Mouse (Mus musculus) kidney, adult 2 months (tissue): Measurements from ENCODE around the gene Cda. TPM values are rescaled to one million over a fixed set of nuclear protein-coding genes. Genes with fewer than 3 reads are reported as not detected.
"Not testable (repeated sequence)": the region's sequence is repeated elsewhere in the genome, so short reads cannot be mapped to it uniquely, and the experiment has no call there.

ENCODE experiments used
- DNase-seq: peaks from one replicate; pipeline ENCODE4 v3.0.0; 2021
- H3K27ac ChIP-seq: fragments of 200-500 bp; 2 replicates; pipeline ENCODE4 v1.5.1; 2012; ENCODE audit warnings: low read depth, low read length, control low read depth, inconsistent platforms; ENCODE audit not compliant: insufficient read depth
- H3K27me3 ChIP-seq: fragments of 200-500 bp; replicated peaks from 2 replicates; pipeline ENCODE4 v1.6.1; 2012; ENCODE audit warnings: mild to moderate bottlenecking, moderate library complexity, low read length, inconsistent platforms; ENCODE audit not compliant: control insufficient read depth, insufficient read depth
- H3K36me3 ChIP-seq: fragments of 200-500 bp; 2 replicates; pipeline ENCODE4 v1.6.1; 2012; ENCODE audit warnings: mild to moderate bottlenecking, moderate library complexity, low read length, inconsistent platforms; ENCODE audit not compliant: control insufficient read depth, insufficient read depth
- H3K4me1 ChIP-seq: fragments of 200-500 bp; 2 replicates; pipeline ENCODE4 v1.6.1; 2011; ENCODE audit warnings: low read length; ENCODE audit not compliant: control insufficient read depth, insufficient read depth
- H3K4me3 ChIP-seq: fragments of 200-500 bp; 2 replicates; pipeline ENCODE4 v1.5.1; 2011; ENCODE audit warnings: mild to moderate bottlenecking, low read depth, low read length, control low read depth; ENCODE audit not compliant: insufficient read depth
- CTCF ChIP-seq: fragments of 200-500 bp; conservative IDR thresholded peaks from 2 replicates; pipeline ENCODE4 v1.5.1; 2011; ENCODE audit warnings: low read depth, mild to moderate bottlenecking, control low read depth, low read length, moderate library complexity, mixed read lengths; ENCODE audit not compliant: insufficient read depth, insufficient read length
- POLR2A ChIP-seq: fragments of 200-500 bp; IDR thresholded peaks from one replicate; pipeline ENCODE4 v1.6.1; 2011; ENCODE audit warnings: low read depth, low read length, control low read depth
- WGBS: fragments of 180-500 bp; shearing (Covaris S2); methylation state at CpG from one replicate; pipeline ENCODE4 v1.1.7; 2018; 5-methylcytosine and 5-hydroxymethylcytosine counted together
- polyA plus RNA-seq: library from polyadenylated mRNA; depleted of rRNA; stranded (reverse); fragments of >200 nt; gene quantifications from 2 replicates; pipeline ENCODE4 v1.2.3, GENCODE M21; 2012

Cda gene
- polyA plus RNA-seq, 1 experiment, result 454 TPM

- no peak overlapping the region for H3K4me3 ChIP-seq
- H3K36me3 ChIP-seq, result no peaks in the 10 kb centered on the region; the same call in 1 of the 2 replicates
- no peak for DNase-seq
- no peaks in the 10 kb centered on the region for H3K27me3 ChIP-seq
- TF ChIP-seq POLR2A, result no peak
- TF ChIP-seq CTCF, result no peak
- H3K4me1 ChIP-seq, result peaks cover 4% of the 10 kb centered on the region; the same call in 1 of the 2 replicates
- H3K27ac ChIP-seq, result no peak overlapping the region
- 80% methylated on average over 5 of the region's 5 CpGs for WGBS
Observed at GRCm38 (mm10) chr4:138336876-138337275, 30.9 kb downstream of the Cda start.

- Histone ChIP-seq H3K27ac (no peak overlapping the region), H3K36me3 (no peaks in the 10 kb centered on the region), H3K27me3 (no peaks in the 10 kb centered on the region), H3K4me3 (no peak overlapping the region), H3K4me1 (0 out of 2 replicates have a peak, but pooled peaks cover 2% of the 10 kb centered on the region)
- TF ChIP-seq CTCF (0 out of 2 replicates have a peak, but pooled peaks have one; percentile 10), POLR2A (no peak)
- WGBS, result 88% methylated on average over 6 of the region's 6 CpGs
- no peak for DNase-seq
Observed at GRCm38 (mm10) chr4:138335648-138336047, 32.1 kb downstream of the Cda start.

GRCm38 (mm10) chr4:138335036-138335435, 32.8 kb downstream of the Cda start:
- 87% methylated on average over 12 of the region's 12 CpGs for WGBS
- Histone ChIP-seq H3K4me3 (no peak overlapping the region), H3K4me1 (no peaks in the 10 kb centered on the region), H3K27me3 (no peaks in the 10 kb centered on the region), H3K36me3 (no peaks in the 10 kb centered on the region), H3K27ac (no peak overlapping the region)
- TF ChIP-seq CTCF (no peak), POLR2A (no peak)
- DNase-seq, result no peak

- DNase-seq, result no peak
- Histone ChIP-seq H3K27ac (no peak overlapping the region), H3K36me3 (no peaks in the 10 kb centered on the region), H3K4me3 (no peak overlapping the region), H3K4me1 (no peaks in the 10 kb centered on the region), H3K27me3 (no peaks in the 10 kb centered on the region)
- no peak for TF ChIP-seq CTCF
- TF ChIP-seq POLR2A, result no peak
- 87% methylated on average over 4 of the region's 4 CpGs for WGBS
Observed at GRCm38 (mm10) chr4:138333135-138333534, 34.7 kb downstream of the Cda start.

GRCm38 (mm10) chr4:138331647-138332046, 36.1 kb downstream of the Cda start:
- Histone ChIP-seq H3K27me3 (no peaks in the 10 kb centered on the region), H3K27ac (no peak overlapping the region), H3K4me1 (peaks cover under 1% of the 10 kb centered on the region; the same call in 1 of the 2 replicates), H3K36me3 (no peaks in the 10 kb centered on the region), H3K4me3 (no peak overlapping the region)
- DNase-seq, result no peak
- WGBS, result 86% methylated on average over 9 of the region's 9 CpGs
- TF ChIP-seq POLR2A (no peak), CTCF (no peak)

- H3K27ac ChIP-seq, result no peak overlapping the region
- H3K4me1 ChIP-seq, result peaks cover 4% of the 10 kb centered on the region; the same call in 1 of the 2 replicates
- no peak for DNase-seq
- TF ChIP-seq POLR2A (no peak), CTCF (no peak)
- no peaks in the 10 kb centered on the region for H3K27me3 ChIP-seq
- no peaks in the 10 kb centered on the region for H3K36me3 ChIP-seq
- no peak overlapping the region for H3K4me3 ChIP-seq
- 20% methylated on average over 15 of the region's 15 CpGs for WGBS
Observed at GRCm38 (mm10) chr4:138330264-138330671, 37.5 kb downstream of the Cda start.

GRCm38 (mm10) chr4:138327891-138328470, 39.8 kb downstream of the Cda start:
- WGBS, result 64% methylated on average over 7 of the region's 7 CpGs

GRCm38 (mm10) chr4:138327155-138327554, 40.6 kb downstream of the Cda start:
- WGBS, result 56% methylated on average over 8 of the region's 12 CpGs
- H3K27me3 ChIP-seq, H3K4me1 ChIP-seq, DNase-seq, H3K4me3 ChIP-seq, H3K36me3 ChIP-seq: not testable (repeated sequence)
- H3K27ac ChIP-seq, result peak overlapping the region; percentile 90; the same call in 1 of the 2 replicates

More at GRCm38 (mm10) chr4:138327891-138328470, 39.8 kb downstream of the Cda start:
- Histone ChIP-seq H3K36me3 (no peaks in the 10 kb centered on the region), H3K27ac (peak overlapping the region; percentile 82; the same call in 1 of the 2 replicates), H3K4me3 (peak overlapping the region; percentile 18; the same call in 1 of the 2 replicates), H3K27me3 (no peaks in the 10 kb centered on the region), H3K4me1 (peaks cover 7% of the 10 kb centered on the region; the same call in 1 of the 2 replicates)
- TF ChIP-seq CTCF, result no peak
- no peak for TF ChIP-seq POLR2A
- DNase-seq, result no peak
